Mouse (Mus musculus) C2C12 (cell line): ENCODE results near the gene Kcnh5.

Source experiments
- CEBPB ChIP-seq: IDR thresholded peaks from one replicate; pipeline ENCODE4 v1.6.1; 2011; ENCODE audit warnings: low read depth, mild to moderate bottlenecking, control low read depth, moderate library complexity
- CTCF ChIP-seq: IDR thresholded peaks from one replicate; pipeline ENCODE4 v1.5.1; 2011; ENCODE audit not compliant: control insufficient read depth, insufficient read depth, insufficient read length
- MAX ChIP-seq: IDR thresholded peaks from one replicate; pipeline ENCODE4 v1.6.1; 2011; ENCODE audit warnings: mild to moderate bottlenecking, control low read depth
- MYOD1 ChIP-seq: IDR thresholded peaks from one replicate; pipeline ENCODE4 v1.6.1; 2011; ENCODE audit warnings: low read depth; ENCODE audit not compliant: control insufficient read depth, insufficient read length
- MYOG ChIP-seq: IDR thresholded peaks from one replicate; pipeline ENCODE4 v1.6.1; 2011; ENCODE audit not compliant: control insufficient read depth, insufficient read length; ENCODE audit errors: extremely low read depth
- USF1 ChIP-seq: IDR thresholded peaks from one replicate; pipeline ENCODE4 v1.6.1; 2011; ENCODE audit warnings: low read depth, mild to moderate bottlenecking, control low read depth, moderate library complexity

DNA sequence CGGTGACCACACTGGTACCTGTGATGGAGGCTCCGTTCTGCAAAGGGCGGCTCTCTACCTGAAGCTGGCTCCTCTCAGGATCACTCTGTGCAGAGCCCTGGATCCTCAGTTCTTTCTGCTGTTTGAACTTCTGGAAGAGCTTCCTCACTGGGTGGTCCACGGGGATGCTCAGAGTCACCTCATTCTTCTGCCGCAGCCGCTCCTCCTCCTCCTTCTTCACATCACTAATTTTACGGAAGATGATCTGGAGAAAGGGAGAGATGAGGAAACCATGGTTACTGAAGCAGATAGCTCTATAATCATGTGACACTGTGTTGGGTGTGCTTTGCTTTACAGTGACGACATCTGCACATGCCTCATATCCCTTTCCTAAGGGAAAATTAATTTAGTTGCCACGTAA lies 278.9 kb downstream of the Kcnh5 start:
- TF ChIP-seq CTCF (no peak), MYOG (no peak), CEBPB (no peak), MAX (no peak), USF1 (no peak), MYOD1 (no peak)
